Mouse (Mus musculus) gastrocnemius, postnatal 36 days (tissue): ENCODE results near the gene Rai1. TPM values are rescaled to one million over a fixed set of nuclear protein-coding genes. Genes with fewer than 3 reads are reported as not detected.

Source experiments
- DNase-seq, 2 experiments: peaks; one replicate each; pipeline ENCODE4 v3.0.0; 2022
- intact Hi-C: fragments of 180-260 bp; cut with DNase I; formaldehyde crosslinking; loops from one replicate; pipeline ENCODE4 v1.15.1; 2025
- long read RNA-seq, 2 experiments: library from polyadenylated mRNA; stranded (forward); transcript quantifications; one replicate each; pipeline ENCODE4 v2.0.0; 2021
- total RNA-seq, 2 experiments: library from RNA; stranded (reverse); gene quantifications; 2 replicates each; pipeline ENCODE4 v1.2.3; 2021

Rai1 gene
- total RNA-seq: 10 to 100 TPM; 18.1 to 20.8 TPM
- long read RNA-seq, experiment 1, partial matches to known transcripts: 1 of 5 reads
- long read RNA-seq, experiment 1, other reads (novel, unspliced or antisense): 1 of 5 reads
- long read RNA-seq, experiment 2, transcript Rai1-205 (5 exons, 1,823 nt): major isoform, 10 of 21 reads
- long read RNA-seq, experiment 2, partial matches to known transcripts: 10 of 21 reads
- long read RNA-seq, experiment 2, other reads (novel, unspliced or antisense): 1 of 21 reads

DNA sequence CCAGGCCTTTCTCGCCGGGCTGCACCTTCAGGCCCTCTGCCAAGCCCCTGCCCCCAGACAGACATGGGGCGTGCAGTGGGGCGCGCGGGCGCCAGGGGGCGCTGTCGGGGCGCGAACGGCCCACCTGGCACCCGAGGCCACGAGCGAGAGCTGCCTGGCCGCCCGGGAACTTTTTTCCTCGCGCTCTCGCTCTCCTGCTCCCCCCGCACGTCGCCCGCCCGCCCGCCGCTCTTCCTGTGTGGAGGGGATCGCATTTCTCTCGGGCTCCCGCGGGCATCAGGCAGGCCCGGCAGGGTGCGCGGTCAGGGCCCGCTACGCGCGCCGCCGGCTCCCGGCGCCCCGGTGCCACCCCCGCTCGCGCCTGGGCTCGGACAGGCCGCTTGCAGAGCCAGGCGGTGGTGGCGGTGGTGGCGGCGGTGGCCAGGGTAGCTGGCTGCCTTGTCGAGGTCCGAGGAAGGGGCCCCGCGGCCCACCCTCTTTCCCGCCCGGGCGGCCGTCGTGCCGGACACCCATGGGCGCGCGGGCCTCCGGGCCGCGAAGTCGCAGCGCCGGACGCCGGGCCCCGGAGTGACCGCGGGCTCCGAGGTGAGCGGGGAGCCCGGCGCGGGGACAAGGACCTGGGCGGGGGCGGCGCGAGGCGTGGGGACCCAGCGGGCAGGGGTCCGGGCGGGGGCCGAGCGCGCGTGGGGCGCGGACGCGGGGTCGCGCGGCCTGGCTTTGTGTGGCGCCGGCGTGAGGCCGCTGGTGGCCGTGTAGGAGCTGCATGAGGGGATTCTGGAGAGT, at the start of gene Rai1:
TSS of gene Rai1 (plus strand) at position 204 of the 783 bp plus-strand sequence.
- peak; percentile 87 to 93 for DNase-seq
- intact Hi-C loops: loop anchor here (1.0 to 5.0 kb wide), 5 partner anchors 37 to 312 kb away; partner anchors contain the start of genes Atpaf2 and Gid4

DNA sequence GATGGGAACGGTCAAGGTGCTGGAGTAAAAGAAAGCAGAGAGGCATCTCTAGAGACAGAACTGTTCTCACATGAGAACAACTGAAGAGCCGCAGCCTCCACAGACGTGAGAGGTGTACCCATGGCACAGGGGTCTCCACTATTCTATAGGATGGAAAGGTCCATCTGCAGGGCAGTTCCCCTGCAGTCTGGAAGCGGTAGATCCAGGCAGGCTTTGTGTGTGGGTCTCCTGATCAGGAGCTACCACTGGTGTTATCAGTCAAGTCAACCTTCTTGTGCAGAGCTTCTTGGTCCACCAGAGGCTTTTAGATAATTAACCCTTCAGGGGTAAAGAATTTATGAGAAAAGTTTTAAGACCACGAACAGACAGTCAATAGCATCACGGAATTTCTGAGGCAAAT, 48.3 kb upstream of the Rai1 start:
- no peak for DNase-seq
- intact Hi-C loops: no loop called here

DNA sequence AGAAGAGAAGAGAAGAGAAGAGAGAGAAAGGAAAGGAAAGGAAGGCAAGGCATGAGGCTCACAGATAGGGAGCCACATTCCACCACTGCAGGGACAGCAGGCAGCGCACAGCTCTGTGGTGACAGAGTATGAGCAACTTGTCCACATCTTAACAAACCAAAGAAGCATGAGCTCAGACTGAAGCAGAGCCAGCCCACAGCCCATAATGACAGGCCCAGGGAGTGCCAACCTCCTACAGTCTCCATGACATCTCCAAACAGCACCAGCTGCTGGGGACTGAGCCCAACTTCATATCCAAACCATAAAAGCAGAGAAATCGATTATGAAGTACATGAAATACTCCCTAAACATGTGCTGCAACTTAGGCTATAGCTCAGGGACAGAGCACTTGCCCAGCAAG, 46.8 kb upstream of the Rai1 start:
- DNase-seq: no peak
- intact Hi-C loops: no loop called here

- intact Hi-C loops: no loop called here
- no peak for DNase-seq
These were observed 46.4 kb upstream of the Rai1 start for GRCm38 (mm10) chr11:60058441-60058840.

- no peak for DNase-seq
- intact Hi-C loops: no loop called here
These were observed 44.8 kb upstream of the Rai1 start for GRCm38 (mm10) chr11:60060026-60060425.

GRCm38 (mm10) chr11:60061504-60062006, 43.3 kb upstream of the Rai1 start:
- DNase-seq: no peak
- intact Hi-C loops: no loop called here

DNA sequence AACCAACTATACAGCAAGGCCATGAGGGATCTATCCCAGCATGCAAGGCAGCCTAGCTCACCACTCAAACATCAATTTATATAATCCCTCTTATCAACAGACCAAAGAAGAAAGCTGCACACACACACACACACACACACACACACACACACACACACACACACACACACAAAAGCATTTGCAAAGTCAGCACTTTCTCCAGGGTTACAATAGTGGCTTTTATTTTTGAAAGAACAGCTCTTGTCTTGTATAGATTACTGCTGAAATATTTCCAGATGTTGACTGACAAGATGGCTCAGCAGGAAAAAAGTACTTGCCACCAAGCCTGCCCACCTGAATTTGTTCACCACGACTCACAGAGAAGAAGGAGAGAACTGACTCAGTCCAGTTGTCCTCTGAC, 39.5 kb upstream of the Rai1 start:
- DNase-seq: no peak
- intact Hi-C loops: no loop called here

- DNase-seq: no peak
- intact Hi-C loops: no loop called here
These were observed 37.2 kb upstream of the Rai1 start for GRCm38 (mm10) chr11:60067646-60068045.

DNA sequence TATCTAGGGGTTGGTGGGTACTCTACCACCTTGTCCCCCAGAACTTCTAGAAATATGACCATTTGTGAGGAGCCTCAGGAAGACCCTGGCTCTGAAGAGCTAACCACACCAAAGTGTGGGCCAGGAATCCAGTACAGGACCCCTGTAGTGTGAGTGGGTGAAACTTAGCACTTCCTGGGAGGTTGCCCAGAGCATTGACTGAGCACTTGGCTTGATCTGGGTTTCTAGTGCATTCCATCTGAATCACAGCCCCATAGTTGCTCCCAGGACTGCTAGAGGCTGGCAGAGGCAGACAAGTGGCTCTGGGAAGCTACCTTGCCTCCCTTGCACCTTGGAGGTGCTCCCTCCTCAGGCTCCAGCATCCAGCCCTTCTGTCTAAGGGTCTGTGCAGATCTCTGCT, 36.2 kb upstream of the Rai1 start:
- no peak for DNase-seq
- intact Hi-C loops: no loop called here

- intact Hi-C loops: loop anchor here (5.0 kb wide), 1 partner anchor 103 kb away; no protein-coding TSS in a partner anchor
- peak in 1 of 2 experiments; percentile 41 for DNase-seq
These were observed 34.2 kb upstream of the Rai1 start for GRCm38 (mm10) chr11:60070599-60070998.

GRCm38 (mm10) chr11:60071221-60071620, 33.6 kb upstream of the Rai1 start:
- no peak for DNase-seq
- intact Hi-C loops: loop anchor here (5.0 kb wide), 1 partner anchor 104 kb away; no protein-coding TSS in a partner anchor

- intact Hi-C loops: loop anchor here (5.0 kb wide), 1 partner anchor 106 kb away; no protein-coding TSS in a partner anchor
- DNase-seq: no peak
These were observed 31.7 kb upstream of the Rai1 start for GRCm38 (mm10) chr11:60073121-60073520.

DNA sequence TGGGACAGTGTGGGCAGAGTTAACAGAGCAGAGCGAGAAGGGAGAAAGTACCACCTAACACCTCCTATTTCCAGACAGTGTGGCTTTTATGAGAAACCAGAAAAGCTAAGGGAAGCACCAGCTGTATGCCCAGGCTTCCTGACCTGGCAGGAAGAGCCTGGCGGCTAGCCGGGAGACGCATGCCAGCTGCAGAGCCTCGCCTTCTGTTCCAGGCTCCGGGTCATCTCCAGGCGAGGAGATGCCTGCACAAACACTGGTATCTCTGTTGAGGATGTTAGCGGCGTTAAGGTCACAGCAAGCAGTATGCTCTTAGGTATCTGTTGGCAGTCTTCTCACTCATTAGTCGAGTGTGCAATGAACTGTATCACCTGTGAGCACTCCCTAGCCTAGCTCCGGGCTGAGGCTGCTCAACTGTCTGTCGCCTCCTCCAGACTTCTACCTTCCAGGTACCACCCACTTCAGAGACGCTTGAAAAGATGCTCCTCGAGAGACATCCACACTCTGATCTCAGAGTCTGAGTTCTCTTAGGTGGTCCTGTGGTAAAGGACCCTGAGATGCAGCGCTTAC, 30.8 kb upstream of the Rai1 start:
- intact Hi-C loops: loop anchor here (5.0 kb wide), 1 partner anchor 107 kb away; no protein-coding TSS in a partner anchor
- DNase-seq: peak; percentile 42 to 49

- intact Hi-C loops: no loop called here
- DNase-seq: no peak
These were observed 28.6 kb upstream of the Rai1 start for GRCm38 (mm10) chr11:60076183-60076582.

- peak in 1 of 2 experiments; percentile 50 for DNase-seq
- intact Hi-C loops: loop anchor here (1.0 kb wide), 1 partner anchor 196 kb away; no protein-coding TSS in a partner anchor
These were observed 28.0 kb upstream of the Rai1 start for GRCm38 (mm10) chr11:60076790-60077189.

- intact Hi-C loops: no loop called here
- no peak for DNase-seq
These were observed 20.2 kb upstream of the Rai1 start for GRCm38 (mm10) chr11:60084589-60084988.

- peak in 1 of 2 experiments; percentile 41 for DNase-seq
- intact Hi-C loops: no loop called here
These were observed 18.1 kb upstream of the Rai1 start for GRCm38 (mm10) chr11:60086676-60087075.

DNA sequence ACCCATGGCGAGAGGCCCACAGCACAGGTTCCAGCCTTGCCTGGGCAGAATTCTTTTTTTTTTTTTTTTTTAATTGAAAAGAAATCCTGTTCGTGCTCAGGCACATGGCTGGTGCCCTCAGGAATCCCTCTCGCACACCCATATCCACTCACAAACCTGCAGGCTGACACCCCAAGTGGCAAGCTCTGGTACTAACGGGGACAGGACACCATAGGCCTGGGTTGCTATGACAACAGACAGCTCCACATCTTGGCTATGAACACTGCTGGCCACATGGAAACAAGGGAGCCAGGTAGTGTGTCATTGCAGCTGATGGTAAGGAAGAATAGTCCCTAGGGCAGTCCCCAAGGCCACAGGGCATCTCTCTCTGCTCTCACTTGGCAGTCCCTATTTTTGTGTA, 15.9 kb upstream of the Rai1 start:
- intact Hi-C loops: no loop called here
- no peak for DNase-seq

DNA sequence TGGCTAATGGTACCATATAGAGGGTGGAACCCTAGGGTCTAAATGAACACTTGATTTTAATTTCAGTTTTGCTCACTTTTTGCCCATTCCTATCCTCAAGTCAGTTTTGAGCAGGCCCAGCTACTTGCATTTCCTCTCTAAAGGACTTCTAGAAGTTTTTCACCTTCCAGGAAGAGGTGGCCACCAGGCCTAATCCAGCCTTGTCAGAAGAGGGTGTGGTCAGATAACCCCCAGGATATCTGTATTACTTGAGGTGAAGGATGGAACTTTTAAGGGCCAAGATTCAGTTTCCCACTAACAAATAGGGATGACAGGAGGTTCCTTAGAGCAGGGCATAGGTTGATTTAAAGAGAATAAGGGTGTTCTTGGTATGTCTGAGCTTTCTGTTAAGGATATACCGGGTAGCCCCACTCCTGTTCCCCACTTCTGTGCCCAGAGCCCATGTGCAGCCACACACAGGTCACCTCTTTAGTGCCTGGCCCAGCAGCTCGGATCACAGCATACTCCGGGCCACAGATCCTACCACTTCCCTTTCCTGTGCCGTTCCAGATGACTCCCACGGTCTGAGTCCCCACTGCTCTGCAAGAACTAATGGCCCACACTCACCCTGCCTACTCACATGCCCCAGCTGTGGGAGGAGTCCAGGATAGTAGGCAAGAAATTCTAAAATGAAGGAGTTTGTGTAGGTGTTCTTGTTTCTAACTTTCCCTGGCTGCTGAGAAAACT, 14.0 kb upstream of the Rai1 start:
- no peak for DNase-seq
- intact Hi-C loops: no loop called here

DNA sequence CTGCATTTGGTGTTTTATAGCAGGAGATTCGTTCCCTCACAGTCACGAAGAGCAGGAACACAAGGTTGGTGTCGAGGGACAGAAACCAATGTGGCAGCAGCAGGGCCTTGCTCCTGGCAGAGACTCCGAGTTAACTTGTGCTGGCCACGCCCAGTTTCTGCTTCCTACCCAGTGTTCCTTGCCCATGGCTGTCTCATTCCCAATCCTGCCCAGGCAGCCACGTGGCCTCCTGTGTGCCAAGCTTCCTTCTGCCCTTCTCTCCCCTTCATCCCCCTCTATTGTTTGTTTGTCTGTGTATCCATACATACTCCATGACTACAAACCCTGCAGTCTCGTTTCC, 13.4 kb upstream of the Rai1 start:
- intact Hi-C loops: no loop called here
- DNase-seq: no peak

GRCm38 (mm10) chr11:60093227-60093626, 11.6 kb upstream of the Rai1 start:
- intact Hi-C loops: no loop called here
- DNase-seq: no peak
